Mouse (Mus musculus): Measurements from ENCODE around the gene Timm29. TPM values are rescaled to one million over a fixed set of nuclear protein-coding genes. Genes with fewer than 3 reads are reported as not detected.

The Timm29 gene
- 10 to 100 TPM; 61.7 to 63.6 TPM for total RNA-seq (2021)
- long read RNA-seq, transcript Timm29-201 (2 exons, 3,170 nt): major isoform, 144 of 152 reads
- long read RNA-seq, partial matches to known transcripts: 0 of 152 reads
- long read RNA-seq, other reads (novel, unspliced or antisense): 8 of 152 reads

DNA sequence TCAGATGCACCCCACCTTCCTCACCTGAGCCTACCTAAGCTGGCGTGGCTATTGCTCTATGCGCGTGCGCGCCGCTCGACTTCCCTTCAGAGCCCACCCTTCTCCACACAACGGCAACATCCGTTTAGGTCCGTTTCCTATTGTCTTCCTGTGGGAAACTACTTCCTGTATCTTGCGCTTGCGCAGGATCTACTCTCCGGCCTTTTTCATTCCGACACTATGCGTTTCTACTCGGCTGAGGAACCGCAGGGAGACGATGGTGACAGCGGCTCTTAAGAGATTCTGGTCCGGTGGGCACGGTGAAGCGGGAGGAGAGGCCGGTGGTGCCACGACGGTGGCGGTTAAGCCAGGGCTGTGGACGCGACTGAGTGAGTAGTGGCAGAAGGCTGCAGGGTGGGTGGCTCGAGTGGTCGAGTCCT lies at the start of gene Timm29, which contains the start of gene Yipf2:
Timm29 (plus strand) TSS at position 20 of the 419 bp plus-strand sequence.
Yipf2 (minus strand) TSS at position 126 of the 419 bp plus-strand sequence.
- DNase-seq (ENCODE audit: low spot score in 2 of 2): peak; percentile 90 to 97

DNA sequence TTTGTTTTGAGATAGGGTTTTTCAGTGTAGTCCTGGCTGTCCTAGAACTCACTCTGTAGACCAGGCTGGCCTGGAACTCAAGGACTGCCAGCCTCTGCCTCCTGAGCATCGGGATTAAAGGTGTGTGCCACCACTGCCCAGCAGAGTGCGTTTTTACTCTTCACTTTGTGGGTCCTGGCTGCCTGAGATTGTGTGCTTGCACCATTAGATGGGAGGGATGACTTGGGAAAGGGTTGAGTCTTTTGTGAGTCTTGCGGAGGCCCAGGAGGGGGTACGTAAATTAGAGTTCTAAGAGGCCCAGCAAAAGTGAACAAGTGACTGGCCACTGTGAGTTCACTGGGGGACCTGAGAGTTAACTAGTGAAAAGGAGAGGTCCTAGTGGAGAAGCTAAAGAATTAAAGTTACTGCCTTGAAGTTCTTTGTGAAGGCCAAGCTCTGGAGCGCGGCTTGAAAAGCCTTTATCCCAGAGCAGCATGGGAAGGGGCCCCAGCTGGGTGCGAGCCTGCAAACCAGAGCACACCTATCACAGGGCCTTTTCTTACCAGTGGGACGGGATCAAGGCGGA lies 47.1 kb upstream of the Timm29 start:
- DNase-seq (ENCODE audit: low spot score in 2 of 2): no peak

- DNase-seq (ENCODE audit: low spot score in 2 of 2): peak; percentile 99
These were observed 46.4 kb upstream of the Timm29 start for GRCm38 (mm10) chr9:21545916-21546788.

DNA sequence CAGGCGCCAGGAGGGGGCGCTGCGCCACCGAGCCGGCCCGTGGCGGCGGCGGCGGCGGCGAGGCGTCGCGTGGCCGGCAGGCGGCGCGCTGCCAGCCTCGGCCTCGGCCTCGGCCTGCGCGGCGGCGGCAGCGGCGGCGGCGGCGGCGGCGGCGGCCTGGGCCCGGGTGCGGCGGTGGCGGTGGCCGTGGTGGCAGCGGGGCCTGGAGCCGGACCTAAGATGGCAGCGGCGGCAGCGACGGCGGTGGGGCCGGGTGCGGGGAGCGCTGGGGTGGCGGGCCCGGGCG lies 45.8 kb upstream of the Timm29 start, which contains the start of gene Carm1:
Carm1 (plus strand) TSS at position 106 of the 286 bp plus-strand sequence.
- DNase-seq (ENCODE audit: low spot score in 2 of 2): no peak

- DNase-seq (ENCODE audit: low spot score in 2 of 2): peak; percentile 35 to 59
These were observed 45.2 kb upstream of the Timm29 start for GRCm38 (mm10) chr9:21547075-21547941.

- DNase-seq (ENCODE audit: low spot score in 2 of 2): no peak
These were observed 41.5 kb upstream of the Timm29 start for GRCm38 (mm10) chr9:21551049-21551448.

DNA sequence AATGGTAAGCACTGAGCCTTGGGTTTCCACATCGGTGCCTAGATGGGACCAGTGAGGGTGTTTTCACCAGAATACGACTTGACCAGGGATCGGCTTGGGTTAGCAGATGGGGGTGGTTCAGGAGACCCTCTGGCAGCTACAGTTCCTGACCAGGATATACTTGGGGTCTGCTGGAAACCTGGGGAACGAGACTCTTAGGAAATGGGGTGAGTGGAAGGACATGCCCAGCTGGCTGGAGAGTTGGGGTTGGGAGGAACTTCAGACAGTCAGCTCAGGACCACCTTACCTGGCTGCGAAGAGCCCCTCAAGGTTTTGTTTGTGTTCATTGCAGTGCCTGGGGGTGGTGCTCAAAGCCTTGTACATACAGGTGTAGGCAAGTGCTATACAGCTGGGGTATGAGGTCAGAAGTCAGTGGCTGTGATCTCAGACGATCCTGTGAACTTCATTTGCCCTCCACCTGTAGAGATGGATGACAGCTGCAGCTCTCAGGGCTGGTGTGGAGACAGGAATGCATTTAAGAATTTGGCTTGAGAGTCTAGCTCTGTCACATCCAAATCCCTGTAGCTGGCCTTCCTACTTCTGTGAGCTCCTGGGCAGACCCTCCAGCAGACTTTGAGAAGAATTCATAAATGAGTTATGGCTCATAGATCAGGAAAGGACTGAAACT lies 38.8 kb upstream of the Timm29 start:
- no peak for DNase-seq (ENCODE audit: low spot score in 2 of 2)

DNA sequence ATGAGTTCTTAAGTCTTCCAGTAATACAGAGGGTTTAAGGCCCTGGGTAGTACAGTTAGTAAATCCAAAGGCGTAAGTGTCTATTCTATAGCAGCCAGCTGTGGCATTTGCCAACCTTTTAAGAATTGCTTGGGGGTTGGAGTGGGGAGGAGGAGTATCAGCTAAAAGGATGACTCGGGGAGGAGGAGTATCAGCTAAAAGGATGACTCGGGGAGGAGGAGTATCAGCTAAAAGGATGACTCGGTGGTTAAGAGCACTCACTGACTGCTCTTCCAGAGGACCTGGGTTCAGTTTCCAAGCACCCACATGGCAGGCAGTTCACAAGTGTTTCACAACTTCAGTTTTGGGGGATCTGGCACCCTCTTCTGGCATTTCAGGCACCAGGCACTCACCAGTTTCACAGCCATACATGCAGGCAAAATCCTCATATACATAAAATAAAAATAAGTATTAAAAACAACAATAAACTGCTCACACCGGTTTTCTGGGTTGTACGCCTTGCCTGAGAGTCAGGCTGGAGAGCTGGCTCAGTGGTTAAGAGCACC lies 37.3 kb upstream of the Timm29 start:
- no peak for DNase-seq (ENCODE audit: low spot score in 2 of 2)

GRCm38 (mm10) chr9:21556996-21557395 lies 35.5 kb upstream of the Timm29 start:
- no peak for DNase-seq (ENCODE audit: low spot score in 2 of 2)

- DNase-seq (ENCODE audit: low spot score in 2 of 2): no peak
These were observed 35.0 kb upstream of the Timm29 start for GRCm38 (mm10) chr9:21557556-21557955.

DNA sequence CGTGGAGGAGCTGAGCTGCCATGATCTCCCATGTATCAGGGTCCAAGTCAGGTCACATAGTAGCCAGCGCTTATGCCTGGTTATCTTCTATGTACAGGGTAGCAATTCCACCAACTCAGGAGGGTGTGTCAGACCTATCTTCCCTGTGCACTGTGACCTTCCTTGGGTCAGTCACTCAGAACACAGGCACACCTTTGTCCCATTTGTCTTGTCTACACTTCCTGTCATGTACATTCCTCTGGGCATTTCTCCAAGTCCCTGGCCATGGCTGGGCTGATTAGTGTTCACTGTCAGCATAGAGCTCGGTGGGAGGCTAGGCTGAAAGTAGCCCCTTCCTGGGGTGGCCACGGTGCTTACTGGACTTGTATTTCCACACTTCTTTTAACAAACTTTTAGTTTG lies 34.2 kb upstream of the Timm29 start:
- DNase-seq (ENCODE audit: low spot score in 2 of 2): no peak

DNA sequence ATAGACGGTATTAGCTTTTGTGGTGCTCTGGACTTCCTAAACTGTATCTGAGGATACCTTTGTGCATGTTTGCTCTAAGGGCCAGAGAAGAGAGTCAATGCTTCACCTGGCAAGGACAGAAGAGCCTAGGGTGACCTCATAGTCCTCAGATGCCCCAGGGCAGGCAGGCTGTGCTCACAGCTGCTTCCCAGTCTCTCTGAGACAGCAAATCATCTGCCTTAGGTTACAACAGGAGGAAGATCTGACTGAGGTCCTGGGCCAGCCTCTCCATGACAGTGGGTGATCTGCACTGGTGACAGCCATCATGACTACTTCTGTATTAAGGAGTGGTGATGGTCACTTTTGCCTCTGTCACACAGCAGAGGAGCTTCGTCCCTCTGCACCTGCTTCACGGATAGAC lies 33.4 kb upstream of the Timm29 start:
- DNase-seq (ENCODE audit: low spot score in 2 of 2): no peak

DNA sequence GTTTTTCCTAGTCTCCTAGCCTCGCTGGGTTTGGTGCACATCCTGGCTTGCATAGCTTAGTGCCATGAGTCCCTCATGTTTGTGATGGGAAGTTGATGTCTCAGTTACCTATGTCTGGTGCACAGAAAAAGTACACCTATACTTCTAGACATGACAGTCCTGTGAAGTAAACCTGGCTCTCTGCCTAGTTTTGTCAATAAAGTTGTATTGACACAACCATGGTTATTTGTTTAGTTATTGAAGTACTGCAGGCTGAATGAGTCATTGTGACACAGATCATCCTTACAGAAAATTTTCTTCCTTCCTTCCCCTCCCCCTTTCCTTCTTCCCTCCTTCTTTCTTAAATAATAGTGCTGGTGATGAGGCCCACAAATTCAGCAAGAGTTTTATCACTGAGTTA lies 28.1 kb upstream of the Timm29 start:
- no peak for DNase-seq (ENCODE audit: low spot score in 2 of 2)

GRCm38 (mm10) chr9:21565004-21565586 lies 27.4 kb upstream of the Timm29 start:
- no peak for DNase-seq (ENCODE audit: low spot score in 2 of 2)

DNA sequence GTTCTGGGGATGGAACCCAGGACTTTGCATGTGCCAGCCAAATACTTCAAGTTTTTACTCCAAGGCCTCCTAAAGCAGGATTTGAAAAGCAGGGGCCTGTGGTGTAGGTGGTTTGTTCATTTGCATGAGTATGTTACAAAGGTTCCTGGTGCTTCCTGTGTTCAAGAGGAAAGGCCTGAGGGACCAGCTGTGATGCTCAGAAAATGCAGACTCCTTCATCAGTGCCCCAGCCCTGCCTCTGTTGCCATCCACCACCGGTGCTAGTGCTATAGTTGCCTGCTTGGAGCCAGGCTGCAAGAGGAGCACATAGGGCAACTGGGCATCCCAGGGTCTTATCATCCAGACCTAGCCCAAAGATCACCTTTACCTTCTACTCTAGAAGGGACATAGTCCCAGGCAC lies 26.0 kb upstream of the Timm29 start:
- DNase-seq (ENCODE audit: low spot score in 2 of 2): no peak

DNA sequence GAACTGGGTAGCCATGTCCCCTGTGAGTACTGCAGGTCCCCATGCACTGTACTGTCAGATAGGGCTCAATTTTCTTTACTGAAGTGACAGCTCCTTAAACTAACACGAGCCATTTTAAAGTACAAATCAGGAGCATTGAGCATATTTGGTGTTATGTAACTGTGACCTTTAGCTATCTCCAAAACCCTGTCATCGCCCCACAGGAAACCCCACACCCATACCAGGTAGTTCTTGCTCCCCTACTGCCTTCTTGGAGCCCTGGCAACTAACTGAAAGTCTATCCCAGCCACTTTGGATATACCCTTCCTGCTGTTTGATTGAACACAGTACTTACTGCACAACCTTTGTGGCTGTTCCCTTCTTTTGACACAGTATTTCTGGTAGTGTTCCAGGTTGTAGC lies 25.5 kb upstream of the Timm29 start:
- DNase-seq (ENCODE audit: low spot score in 2 of 2): no peak

GRCm38 (mm10) chr9:21568657-21569255 lies 23.8 kb upstream of the Timm29 start:
- DNase-seq (ENCODE audit: low spot score in 2 of 2): no peak

DNA sequence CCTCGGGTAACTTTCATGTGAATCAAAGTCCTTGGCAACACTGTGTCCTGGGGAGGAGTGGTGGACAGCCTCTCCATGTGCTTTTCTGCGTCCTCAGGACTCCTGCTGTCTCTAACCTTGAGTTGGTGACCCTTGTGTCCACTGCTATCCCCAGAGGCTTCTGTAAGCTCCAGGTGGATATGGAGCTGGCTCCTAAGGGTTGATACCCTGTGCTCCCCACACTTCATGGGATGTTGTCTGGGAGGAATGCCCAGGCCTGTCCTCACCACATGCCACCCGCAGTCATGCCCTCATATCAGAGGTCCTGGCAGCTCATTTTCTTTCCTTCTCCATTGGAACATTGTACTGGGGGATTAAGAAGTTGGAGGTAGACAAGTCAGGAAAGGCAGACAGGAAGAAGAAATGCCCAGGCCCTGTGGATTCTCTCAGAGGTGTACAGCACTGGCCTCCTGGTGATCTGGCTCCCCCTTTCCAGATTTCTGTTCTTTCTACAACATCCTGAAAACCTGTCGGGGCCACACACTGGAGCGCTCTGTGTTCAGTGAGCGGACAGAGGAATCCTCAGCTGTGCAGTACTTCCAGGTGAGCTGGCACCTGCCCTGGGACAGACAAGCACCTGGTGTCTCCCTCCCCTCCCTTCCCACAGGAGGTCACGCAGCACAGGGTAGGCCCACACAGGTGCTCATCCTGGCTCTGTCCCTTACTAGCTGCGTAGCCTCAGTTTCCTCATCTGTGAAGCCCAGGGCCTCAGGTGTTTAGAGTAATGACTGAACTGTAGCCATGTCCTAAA lies 18.3 kb upstream of the Timm29 start:
- DNase-seq (ENCODE audit: low spot score in 2 of 2): no peak

DNA sequence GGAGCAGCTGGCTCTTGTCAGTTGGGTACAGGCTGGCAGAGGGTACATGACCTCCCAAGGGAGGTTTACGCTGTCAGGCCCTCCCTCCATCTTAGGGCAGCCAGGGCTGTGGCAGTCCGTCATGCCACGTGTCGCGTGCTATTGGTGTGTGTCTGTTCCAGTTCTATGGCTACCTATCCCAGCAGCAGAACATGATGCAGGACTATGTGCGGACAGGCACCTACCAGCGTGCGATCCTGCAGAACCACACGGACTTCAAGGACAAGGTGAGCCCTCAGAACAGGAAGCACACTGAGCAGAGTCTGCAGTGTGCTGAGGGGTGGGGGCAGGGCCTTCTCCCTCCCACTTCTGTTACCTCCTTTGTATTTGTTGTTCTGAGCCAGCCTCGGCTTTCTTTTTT lies 17.3 kb upstream of the Timm29 start:
- DNase-seq (ENCODE audit: low spot score in 2 of 2): no peak
